Mouse (Mus musculus) heart, postnatal 10 days (tissue): ENCODE data around the gene Tomm20. TPM values are rescaled to one million over a fixed set of nuclear protein-coding genes. Genes with fewer than 3 reads are reported as not detected.
A peak's percentile ranks its signal among the peaks of the same experiment; 100 is the strongest.

Experiments
- DNase-seq, 2 experiments: peaks; one replicate each; pipeline ENCODE4 v3.0.0; 2021
- intact Hi-C: fragments of 180-260 bp; cut with DNase I; formaldehyde crosslinking; loops from one replicate; pipeline ENCODE4 v1.15.1; 2025
- total RNA-seq, 2 experiments: library from RNA; stranded (reverse); gene quantifications; 2 replicates each; pipeline ENCODE4 v1.2.3; 2021

The Tomm20 gene
- total RNA-seq, 2 experiments from 2014 or later = 96.6 to 108 TPM

DNA sequence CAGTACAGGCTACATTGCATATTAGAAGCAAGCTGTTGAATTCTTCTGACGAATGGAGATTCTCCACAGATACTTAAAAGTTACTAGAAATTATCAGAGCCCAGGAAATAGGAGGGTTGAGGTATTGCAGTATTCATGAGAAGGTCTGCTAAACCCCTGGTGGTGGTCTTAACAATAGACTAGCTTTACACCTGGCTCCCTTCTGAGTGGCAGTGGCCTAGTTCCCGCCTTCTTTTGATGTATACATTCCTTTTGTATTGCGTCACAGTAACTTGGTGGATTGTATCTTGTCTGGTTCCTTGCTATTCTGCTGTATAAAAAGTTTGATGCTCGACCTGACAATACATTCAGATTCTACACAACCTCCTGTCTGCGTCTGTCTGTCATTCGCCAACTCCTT lies 22.5 kb upstream of the Tomm20 start:
- DNase-seq = no peak
- intact Hi-C loops = no loop called here

DNA sequence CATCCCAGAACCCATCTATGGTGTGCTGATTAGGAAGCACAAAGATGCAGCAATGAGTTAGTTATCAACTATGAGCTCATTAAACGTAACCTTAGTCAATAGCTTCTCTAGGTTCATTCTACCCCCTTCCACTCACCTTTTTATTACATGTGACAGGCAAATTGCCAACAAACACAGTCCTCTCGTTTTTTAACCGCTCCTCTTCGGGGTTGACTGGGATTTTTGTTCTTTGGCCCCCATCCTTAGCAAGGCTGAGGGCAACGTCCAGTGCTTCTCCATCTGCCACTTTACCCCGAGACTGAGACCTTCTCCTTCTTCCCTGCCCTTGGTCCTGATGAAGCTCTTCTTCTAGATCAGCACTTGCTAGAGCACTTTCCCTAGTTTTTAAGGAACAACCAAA lies 19.6 kb upstream of the Tomm20 start:
- no peak for DNase-seq
- intact Hi-C loops = no loop called here

DNA sequence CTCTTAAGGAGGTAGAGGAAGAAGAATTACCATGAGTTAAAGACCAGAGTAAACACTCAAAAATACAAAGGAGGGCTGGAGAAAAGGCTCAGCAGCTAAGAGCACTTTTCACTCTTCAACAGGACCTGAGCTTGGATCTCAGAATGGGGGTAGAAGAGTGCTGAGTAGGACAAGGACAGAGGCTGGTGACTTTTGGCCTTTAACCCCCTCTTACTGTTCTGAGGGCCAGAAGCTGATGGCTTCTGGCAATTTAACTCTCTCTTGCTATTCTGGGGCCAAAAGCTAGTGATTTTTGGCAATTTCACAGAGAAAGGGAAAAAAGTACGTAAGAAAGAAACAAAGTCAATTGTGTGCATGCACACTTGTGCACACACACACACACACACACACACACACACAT lies 17.2 kb upstream of the Tomm20 start:
- DNase-seq = no peak
- intact Hi-C loops = no loop called here

DNA sequence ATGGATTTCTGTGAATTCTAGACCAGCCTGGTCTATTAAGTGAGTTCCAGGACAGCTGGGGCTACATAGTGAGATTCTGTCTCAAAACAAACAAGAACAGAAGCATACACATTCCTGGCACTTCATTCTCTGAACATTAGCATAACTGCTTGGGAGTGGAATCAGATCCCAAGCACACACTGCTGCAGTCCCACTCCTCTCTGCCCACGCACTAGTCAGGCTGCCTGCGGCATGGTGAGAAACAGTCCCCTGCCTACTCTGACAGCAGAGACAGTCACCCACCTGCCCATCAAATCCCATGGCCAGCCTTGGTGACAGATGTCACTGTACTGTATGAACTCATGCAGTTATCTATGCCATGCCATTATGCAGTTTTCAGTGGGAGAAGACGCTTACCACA lies 15.9 kb upstream of the Tomm20 start:
- DNase-seq = no peak
- intact Hi-C loops = no loop called here

DNA sequence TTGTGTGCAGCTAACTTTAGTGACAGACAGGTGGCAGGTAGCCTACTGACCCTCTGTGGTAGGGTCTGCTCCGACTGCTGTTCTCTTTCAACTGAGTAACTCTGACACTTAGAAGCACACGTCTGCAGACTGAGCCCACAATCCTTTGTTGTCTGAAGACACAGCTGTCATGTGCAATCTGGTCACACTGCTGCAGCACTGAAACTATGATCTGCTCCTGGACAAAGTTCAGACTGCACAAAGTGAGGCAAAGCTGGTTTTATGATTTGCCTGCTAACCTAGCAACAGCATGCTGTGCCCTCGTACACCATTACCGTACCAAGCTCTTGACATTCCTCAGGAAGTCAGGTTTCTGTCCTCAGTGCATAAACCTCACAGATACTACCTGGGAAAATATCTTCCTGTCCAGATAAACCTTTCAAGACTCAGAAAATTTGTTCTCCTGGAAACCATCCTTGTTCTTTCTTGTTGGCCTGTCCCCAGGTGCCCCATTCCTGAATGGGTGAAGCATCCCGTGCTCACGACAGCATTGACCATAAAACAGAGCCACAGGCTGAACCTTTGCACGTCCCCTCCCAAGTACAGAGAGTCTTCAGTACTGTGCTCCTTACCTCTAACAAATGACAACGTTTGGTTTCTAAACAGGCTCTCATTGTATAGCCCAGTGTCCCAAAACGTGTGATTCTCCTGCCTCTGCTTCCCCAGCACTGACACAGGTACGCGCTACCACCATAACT lies 6.4 kb upstream of the Tomm20 start:
- DNase-seq = no peak

DNA sequence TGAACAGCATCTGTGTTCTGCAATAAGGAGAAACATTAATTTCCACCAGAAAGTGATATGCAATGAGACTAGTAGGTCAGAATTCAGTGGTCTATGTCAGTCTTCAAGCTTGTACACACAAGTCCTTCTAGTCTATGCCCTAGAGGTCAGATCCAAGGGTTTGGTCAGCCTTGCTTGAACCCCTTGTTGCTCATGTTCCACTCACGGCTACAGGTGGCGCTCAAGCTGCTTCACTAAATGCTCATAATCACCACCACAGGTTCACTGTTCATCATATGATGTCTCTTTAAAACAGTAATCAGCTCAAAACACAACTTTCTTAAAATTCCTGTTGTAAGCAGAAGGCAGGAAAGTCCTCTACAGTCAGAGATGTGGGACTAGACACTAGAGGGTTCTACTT lies 3.9 kb upstream of the Tomm20 start:
- intact Hi-C loops = loop anchor here (5.0 kb wide), 1 partner anchor 527 kb away; the partner anchor contains the start of gene Coa6
- no peak for DNase-seq

More for the DNA sequence above, 6.4 kb upstream of the Tomm20 start:
- intact Hi-C loops = no loop called here

DNA sequence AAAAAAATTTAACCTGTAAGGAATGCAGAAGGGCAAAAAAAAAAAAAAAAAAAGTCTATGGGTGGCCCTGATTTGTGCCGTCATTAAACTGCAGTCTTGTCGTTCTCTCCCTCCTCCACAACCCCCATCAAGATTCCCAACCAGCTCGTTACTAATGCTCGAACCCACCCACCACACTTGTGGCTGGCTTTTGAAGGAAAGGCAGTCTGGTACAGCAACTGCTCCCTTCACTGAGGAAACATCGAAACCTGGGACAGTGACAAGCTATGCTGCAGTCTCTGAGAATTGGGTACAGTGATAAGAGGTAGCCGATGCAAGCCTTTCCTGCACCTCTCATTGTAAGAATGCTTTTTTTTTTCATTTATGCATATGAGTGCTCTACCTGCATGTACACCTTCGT lies 800 bp upstream of the Tomm20 start:
- DNase-seq = peak in 1 of 2 experiments; percentile 6
- intact Hi-C loops = loop anchor here (5.0 kb wide), 1 partner anchor 524 kb away; the partner anchor contains the start of gene Coa6

DNA sequence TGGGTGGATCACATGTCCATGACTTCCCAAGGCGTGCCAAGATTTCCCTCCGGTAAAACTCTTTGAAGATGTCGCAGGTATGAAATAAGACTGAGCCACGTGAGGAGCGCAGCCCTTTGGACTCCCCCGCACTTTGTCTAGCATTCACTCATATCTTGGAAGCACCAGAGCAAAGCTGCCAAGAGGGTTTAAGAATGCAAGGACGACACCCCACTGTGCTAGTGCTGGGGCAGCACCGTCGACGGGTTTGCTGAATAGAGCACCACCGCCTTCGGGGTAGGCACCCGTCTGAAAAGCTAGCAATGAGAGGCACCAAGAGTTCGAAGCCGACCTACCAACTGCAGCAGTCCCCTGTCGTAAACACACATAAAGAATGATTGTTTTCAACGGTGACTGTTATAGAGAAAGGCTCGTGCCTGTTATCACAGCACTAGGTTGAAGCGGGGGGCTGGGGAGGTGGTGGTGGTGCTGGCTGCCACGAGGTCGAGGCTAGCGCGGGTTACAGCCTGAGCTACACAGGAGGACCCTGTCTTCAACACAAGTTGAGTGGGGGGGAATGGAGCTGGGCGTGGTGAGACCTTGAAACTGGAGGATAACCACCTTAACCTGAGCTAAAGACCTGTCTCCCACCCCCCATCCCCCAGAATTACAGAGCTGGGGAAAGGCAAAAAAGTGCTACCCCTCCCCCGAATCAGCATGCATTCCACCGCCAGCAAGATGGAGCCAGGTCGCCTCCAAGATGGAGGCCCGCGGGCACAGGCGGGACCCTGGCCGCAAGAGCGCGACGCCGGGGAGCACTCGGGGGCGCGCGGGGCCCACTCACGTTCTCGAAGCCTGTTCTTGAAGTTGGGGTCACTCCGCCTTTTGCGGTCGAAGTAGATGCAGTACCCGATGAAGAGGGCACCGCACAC lies 608 bp downstream of the Tomm20 start:
- intact Hi-C loops = loop anchor here (2.0 to 5.0 kb wide), 2 partner anchors 26 to 523 kb away; partner anchors contain the start of genes Coa6 and Rbm34
- peak; percentile 37 to 48 for DNase-seq

DNA sequence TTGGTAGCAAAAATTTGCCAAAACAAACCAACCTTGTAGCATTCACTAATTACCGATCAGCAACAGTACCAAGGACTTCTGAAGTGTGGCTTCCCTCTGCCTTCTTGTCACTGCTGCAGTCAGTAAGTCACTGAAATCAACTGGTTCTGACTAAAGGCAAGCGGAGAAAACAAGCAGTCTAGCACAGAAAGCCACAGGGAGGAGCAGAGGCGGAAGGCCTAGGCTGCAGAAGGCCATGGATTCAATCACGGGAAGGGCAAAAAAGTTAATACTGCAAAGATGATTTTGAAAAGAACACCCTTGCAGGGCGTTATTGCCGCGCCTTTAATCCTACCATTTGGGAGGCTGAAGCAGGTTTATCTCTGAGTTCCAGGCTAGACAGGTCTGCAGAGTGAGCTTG lies 2.1 kb downstream of the Tomm20 start:
- intact Hi-C loops = no loop called here
- DNase-seq = no peak

DNA sequence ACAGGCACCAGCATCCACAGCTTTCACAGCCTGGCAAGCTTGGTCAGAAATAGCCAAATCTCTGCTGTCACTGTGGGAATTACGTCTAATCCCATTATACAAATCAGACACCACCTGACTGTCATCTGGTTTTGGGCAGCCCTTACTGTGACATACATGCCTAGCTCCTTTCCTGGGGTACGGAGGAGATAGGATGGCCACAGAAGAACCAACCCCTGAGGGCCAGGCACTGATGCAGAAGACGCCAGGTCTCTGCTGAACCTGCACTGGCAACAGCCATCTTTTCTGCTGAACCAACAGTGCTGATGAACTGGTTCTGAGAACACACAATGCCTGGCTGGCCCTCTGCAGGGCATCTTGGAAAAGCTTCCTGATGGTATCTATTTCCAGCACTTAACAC lies 8.3 kb downstream of the Tomm20 start:
- no peak for DNase-seq
- intact Hi-C loops = no loop called here

DNA sequence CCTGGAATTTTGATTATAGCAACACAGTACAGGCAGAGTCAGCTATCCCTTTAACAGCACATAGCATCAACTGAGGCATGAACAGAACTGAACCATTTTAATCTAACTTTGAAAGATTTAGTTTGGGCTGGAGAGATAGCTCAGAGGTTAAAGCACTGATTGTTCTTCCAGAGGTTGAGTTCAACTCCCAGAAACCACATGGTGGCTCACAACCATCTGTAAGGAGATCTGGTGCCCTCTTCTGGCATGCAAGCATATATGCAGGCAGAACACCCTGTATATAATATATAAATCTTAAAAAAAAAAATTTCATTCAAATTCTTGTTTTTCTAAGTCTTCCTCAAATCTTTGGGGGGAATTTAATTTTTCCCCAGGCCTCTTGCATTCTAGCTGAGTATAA lies 9.7 kb downstream of the Tomm20 start:
- DNase-seq = peak in 1 of 2 experiments; percentile 49
- intact Hi-C loops = no loop called here

DNA sequence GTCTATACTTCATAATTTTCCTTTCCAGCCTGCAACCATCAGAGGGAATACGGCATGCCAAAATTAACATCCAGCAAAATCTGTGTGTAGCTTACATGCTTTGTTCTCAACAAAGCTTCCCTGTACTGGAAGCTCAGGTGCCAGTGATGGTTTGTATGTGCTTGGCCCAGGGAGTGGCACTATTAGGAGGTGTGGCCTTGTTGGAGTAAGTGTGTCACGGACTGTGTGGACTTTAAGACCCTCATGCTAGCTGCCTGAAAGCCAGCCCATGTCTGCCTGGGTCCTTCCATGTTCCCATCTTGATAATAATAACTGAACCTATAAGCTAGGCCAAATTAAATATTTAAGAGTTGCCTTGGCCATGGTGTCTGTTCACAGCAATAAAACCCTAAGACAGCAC lies 10.3 kb downstream of the Tomm20 start:
- no peak for DNase-seq
- intact Hi-C loops = no loop called here

DNA sequence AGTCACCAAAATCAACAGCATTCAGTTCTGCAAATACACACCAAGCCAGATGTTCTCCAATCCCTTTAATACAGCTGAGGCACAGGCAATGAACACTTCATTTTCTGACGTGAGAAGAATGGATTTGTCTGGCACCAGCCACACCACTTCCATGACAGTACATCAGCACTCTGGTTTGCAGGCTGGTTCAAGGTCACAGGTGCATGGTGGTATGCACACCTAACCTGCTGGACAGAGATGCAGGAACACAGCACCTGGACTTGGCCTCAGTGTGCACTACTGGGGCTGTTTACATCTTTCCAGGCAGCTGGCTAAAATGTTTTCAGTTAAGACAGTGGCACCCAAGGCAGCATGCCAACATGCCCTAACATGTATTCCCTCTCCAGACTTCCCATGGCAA lies 13.0 kb downstream of the Tomm20 start:
- intact Hi-C loops = no loop called here
- DNase-seq = no peak

DNA sequence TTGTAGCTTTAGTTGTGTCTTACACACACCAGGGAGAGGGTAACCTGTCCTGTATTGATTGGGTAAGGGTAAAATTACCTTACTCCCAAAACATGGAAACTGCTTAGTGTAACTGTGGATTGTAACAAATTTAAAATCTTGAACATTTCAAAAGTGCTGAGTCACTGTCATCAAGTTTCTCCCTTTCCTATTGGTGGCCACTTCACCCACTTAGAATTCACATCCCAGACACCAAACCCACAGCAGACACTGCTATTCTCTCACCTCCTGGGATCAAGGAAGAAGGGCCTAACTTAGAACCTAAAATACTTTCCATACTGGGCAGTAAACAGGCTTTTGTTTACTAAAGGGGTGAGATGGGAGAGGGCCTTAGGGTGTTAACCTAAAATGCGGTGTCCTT lies 13.4 kb downstream of the Tomm20 start:
- no peak for DNase-seq
- intact Hi-C loops = no loop called here

DNA sequence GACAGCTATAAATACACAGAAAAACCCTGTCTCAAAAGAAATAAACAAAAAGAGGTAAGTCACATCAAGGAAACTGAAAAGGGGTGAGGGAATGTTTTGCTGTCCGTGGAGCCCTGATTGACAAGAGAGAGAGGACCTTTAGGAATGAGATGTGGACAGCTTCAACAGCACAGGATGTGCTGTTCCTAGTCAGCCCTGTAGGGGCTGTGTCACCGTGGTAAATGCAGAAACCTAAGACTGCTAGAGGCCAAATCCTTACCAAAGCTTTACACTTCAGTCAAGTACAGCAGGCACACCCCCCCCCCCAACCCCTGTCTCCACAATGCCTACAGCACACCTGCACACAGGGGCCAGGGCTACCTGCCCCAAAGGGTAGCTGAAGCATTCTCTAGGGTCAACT lies 13.9 kb downstream of the Tomm20 start:
- DNase-seq = no peak
- intact Hi-C loops = loop anchor here (2.0 kb wide), 2 partner anchors 27 to 43 kb away; no protein-coding TSS in a partner anchor

DNA sequence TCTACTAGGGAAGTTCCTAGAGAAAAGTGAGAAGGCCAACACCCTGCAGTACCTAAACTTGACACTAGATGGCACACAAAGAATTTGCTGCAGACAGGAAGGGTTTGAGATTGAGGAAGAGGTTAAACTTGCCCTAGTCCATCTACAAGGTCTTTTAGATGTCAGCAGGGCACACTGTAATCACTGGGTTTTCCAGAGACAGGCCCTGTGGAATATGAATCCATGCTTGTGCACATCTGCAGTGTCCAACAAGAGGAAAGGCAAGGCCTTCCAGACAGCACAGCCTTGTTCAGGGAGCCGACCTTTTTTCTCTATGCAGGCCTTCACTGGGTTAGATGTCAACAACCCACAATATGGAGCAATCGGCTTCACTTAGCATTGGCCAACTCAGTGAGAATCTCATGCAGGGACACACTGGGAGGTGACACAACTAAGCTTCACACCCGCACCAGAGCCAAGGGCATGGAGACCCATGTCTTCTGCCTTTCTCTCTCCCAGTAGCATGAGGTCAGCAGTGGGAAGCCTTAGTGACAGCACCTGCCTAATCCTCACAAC lies 16.0 kb downstream of the Tomm20 start:
- DNase-seq = peak; percentile 83 to 91
- intact Hi-C loops = loop anchor here (2.0 kb wide), 2 partner anchors 29 to 45 kb away; no protein-coding TSS in a partner anchor

DNA sequence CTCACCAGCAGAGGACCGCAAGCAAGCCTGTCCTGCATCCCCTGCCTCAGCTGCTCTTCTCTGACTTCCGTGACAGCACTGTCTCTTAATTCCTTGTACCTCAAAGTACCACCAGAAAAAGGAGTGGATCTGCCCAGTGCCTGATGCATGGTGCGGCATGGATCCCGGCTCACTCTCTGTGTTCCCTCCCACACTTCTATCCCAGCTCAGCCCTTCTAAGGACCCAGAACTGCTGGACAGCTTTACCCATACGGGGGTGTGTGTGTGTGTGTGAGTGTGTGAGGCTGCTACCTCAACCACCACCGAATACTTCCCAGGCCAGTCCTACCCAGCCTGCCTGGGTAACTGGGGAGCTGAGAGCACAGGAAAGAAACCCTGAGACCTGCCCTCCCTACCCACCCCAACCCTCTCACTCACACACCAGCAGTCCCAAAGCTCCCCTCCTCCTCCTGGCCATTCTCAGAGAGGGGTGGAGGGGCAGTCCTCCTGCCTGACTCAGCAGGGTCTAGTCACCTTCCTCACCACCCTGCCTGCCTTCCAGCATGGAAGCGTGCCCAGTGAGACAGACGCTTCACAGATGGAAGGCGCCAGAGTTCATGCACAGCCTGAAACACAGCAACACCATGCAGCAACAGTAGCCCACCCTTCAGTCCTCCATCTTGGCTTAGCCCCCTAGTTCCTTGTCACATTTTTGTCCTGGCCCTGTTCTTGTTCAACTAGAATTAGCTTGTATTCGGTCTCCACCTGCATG lies 16.7 kb downstream of the Tomm20 start:
- intact Hi-C loops = no loop called here
- no peak for DNase-seq

DNA sequence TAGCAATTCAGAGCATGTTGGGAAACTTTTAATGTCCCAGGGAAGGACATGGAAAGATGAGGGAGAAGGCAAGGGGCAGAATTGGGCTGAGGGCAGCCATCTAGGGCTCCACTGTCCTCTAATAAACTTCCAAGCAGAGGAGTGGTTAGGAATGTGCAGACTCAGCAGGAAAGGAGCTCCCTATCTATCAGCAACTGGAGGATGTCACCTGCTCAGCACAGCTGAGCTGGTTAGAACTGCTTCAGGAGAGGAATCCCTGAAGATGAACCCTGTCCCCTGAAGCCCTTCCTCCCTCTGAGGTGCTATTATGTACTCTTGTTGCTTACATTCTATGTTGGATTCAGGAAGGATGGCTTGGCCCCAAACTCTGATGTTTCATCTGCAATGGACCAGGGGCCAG lies 17.6 kb downstream of the Tomm20 start:
- intact Hi-C loops = no loop called here

DNA sequence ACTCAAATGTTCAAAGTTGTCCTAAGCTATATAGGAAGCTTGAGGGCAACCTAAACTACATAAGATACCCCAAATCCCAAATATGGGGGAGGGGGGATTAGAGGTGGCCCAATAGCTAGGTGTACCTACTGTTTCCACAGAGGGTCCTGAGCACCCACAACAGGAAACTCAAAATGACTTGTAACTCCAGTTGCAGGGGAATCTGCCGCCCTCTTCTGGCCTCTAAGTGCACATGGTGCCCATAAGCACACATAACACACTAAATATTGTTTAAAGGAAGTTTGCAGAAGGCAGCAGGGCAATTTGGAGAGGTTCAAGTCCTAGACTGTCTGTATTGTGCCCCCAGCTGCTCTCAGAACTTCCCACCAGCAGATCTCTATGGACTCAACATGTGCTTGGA lies 18.6 kb downstream of the Tomm20 start:
- intact Hi-C loops = no loop called here
- no peak for DNase-seq

More for the DNA sequence above, 17.6 kb downstream of the Tomm20 start:
- DNase-seq = no peak

DNA sequence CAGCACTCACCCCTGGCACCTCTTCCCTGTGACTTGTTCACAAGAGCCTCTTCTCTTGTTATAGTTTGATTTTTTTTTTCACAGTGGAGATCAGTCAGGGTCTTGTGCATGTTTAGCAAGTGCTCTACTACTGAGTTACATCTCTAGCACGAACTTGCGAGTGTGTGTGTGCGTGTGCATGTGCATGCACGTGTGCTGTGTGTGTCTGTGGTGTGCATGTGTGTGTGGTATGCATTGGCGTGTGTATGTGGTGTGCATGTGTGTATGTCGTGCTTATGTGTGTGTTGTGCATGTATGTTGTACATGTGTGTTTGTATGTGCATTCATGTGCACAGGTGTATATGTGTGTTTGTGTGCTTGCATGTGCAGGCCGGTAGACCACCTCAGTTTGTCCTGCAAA lies 22.7 kb downstream of the Tomm20 start:
- intact Hi-C loops = loop anchor here (5.0 kb wide), 2 partner anchors 326 to 441 kb away; no protein-coding TSS in a partner anchor
- no peak for DNase-seq
